Mouse (Mus musculus) embryo, embryonic 10.5 days (tissue): ENCODE results near the gene Tdrd7.
A peak's percentile ranks its signal among the peaks of the same experiment; 100 is the strongest.

Experiments used
- DNase-seq: peaks from one replicate; pipeline ENCODE4 v3.0.0-alpha.2; 2015; ENCODE audit warnings: low spot score

Gene Tdrd7

DNA sequence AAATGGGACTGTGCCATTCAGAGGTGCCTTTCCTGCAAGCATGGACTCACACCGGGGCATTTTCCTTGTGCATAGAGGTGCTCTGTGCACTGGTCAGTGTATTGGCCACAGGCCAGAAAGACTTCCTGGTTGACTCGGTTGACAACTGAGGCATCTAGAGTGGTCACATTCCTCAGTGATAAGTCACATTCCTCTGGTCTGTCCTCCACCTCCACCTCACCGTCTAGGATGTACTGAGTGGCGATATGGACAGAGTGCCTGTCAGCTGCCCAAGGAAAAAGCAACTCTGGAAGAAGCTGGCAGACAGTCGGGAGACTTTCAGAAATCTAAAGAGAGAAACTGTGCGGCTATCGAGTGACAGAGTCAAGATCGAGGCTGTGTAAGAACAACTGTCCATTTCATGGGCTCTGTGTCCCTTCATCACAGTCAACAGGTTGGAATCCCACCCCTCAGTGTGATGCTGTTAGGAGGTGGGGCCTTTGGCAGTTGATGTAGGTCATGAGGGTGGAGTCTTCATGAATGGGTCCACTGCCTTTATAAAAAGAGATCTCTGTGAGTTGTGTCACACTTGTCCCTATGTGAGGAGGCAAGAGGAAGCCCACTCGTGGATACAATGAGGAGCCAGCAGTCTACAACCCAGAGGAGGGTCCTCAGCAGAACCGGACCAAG lies at the start of gene Tdrd7:
Tdrd7 (plus strand) TSS at position 564 of the 669 bp plus-strand sequence.
- no peak for DNase-seq

DNA sequence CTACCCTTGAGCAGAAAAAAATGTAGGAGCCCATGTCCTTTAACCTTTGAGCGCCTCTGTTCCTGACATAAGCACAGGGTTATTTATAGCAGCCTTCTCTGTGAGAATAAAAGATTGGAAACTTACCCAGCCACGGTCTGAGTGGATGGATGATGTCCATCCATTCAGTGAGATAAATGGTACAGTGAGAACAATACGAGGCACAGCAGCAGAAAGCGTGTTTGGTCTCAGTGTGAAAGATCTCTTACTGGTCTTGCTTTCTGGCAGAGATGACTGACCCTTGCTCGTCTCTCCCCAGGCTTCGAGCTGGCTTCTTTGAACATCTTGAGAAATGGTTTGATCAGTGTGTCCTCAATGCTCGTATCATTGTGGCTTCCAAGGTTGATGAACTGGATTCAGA lies 48.0 kb upstream of the Tdrd7 start:
- DNase-seq = peak; percentile 7

DNA sequence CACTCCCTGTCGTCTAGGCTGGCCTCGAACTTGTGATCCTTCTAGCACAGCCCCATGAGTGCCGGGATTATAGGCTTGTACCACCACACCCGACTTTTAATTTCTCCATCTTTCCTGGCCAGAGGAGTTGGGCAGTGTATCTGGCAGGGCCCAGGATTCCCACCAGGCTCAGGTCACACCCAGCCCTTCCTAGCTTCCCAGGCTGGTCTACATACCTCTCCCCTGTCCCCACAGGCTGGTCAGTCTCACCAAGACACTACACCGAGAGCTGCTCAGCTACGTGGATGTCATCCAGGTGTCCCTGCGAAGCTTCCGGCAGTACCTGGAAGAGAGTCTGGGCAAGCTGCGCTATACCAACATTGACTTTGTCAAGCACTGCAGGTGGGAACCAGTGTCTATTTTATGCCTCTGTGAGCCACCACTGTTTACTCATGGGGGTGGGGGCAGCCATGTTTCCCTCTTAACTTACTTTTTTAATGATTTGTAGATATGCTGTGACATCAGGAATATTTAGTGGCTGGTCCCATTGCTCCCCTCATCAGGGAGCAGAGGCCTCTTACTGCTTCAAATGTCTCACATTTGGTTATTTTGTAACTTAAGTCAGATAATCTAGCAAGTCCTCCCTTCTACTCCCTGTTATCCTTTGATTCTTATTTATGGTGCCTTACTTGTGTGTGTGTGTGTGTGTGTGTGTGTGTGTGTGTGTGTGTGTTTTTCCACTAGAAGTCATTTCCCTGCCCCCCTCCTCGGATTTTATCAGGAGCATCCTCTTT lies 43.3 kb upstream of the Tdrd7 start:
- DNase-seq = no peak

- DNase-seq = no peak
Measured at GRCm38 (mm10) chr4:45924011-45924410, 41.1 kb upstream of the Tdrd7 start.

DNA sequence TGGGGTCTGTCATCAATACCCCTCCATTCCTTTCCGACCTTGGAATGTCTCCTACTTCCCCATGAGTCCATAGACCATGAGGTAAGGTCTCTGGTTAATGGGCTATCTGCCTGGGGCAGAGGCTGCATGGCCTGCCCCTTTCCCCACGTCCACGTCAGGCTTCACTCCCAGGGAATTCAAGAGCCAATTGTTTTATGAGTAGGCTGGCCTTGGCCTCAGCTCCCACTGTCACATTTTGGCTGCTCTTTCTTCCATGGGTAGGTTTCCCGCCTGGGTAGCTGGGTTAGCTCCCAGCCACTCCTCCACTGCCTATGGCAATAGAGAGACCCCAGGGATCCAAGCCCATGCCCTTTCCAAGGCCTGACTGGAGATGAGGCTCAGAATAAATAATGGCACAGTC lies 36.6 kb upstream of the Tdrd7 start:
- DNase-seq = no peak

DNA sequence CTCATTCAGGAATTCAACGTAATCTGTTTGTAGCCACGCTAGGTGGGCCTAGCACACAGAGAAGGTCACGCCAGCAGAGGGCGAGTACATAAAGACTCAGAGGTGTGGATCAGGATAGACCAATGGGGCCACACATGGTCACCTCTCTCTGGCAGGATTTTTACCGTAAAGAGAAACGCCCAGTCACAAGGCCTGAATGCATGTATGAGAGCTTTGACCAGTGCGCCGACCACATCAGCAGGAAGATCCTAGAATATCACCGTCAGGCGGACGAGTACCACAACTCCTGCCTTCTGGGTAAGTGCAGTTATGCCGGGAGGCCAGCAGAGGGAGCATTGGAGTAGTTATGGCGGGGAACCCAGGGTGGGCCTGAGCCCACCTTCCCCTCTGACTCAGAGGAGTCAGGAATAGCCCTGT lies 23.5 kb upstream of the Tdrd7 start:
- peak; percentile 85 for DNase-seq

DNA sequence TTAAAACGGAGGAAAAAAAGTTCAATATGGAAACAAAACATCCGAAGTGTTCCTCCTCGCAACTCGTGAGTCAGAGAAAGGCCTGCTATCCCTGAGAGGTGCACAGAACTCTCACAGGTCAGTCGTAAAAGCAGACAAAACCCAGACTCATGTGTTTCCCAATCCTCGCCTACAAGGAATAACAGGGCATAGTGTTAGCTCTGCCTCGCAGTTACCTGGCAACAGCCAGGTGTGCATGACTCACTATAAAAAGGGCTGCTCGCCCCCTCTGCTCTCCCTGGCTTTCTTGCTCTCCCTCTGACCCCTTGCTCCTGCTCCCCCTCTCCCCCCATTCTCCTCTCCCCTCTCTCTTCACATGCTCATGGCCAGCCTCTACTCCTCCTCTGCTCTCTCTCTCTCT lies 17.4 kb upstream of the Tdrd7 start:
- DNase-seq = no peak

GRCm38 (mm10) chr4:45949109-45949848 lies 15.9 kb upstream of the Tdrd7 start:
- no peak for DNase-seq

DNA sequence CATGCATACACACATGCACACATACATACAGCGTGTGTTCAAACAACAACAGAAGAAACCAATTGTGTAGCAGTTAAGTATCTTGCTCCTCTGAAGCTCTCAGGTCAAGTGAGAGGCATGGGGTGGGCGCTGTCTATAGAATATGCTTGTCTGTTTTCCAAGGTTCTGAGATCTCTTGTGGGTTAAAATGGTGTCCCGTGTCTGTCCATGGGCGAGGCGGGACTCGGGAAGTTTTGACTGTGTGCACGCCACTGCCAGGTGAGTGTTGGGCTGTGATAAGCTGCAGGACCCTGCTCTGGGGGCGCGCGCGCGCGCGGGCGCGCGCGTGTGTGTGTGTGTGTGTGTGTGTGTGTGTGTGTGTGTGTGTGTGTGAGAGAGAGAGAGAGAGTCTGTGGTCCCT lies 13.3 kb upstream of the Tdrd7 start:
- DNase-seq = no peak

- DNase-seq = no peak
Measured at GRCm38 (mm10) chr4:45953025-45953919, 11.9 kb upstream of the Tdrd7 start.

DNA sequence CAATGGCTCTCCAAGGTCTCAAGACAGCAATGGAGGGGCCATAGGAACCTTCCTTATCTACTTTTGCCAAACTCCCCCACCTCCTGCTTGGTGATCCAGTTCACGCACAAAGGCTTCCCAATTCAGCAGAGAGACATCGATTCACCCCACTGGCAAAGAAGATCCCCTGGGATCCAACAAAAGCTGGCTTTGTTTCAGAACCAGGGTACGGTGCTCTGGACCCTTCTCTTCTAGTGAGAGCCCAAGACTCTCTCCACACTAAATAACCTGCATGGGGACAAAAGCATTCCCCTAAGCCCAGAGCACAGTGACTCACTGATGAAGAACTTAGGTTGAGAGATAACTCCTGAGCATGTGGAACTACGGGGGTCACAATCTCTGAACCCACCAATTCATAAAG lies 9.9 kb upstream of the Tdrd7 start:
- DNase-seq = no peak

DNA sequence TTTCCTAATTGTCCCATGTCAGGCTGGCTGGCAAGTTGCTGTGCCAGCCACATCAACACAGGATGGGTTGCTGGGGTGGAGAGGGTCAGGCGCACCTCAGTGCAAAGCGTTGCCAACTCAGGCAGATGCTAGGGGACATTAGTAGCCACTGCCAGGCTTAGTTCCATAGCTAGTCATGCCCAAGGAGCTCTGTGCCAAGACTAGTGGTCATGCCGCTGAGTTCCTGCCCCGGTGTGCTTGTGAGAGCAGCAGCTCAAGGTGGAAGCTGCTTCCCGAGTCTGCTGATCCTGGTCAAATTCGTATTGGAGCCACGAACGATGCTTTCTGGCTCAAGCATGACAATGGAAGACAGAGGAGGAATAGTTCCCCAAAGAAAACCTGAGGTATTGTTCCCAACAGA lies 9.0 kb upstream of the Tdrd7 start:
- no peak for DNase-seq

DNA sequence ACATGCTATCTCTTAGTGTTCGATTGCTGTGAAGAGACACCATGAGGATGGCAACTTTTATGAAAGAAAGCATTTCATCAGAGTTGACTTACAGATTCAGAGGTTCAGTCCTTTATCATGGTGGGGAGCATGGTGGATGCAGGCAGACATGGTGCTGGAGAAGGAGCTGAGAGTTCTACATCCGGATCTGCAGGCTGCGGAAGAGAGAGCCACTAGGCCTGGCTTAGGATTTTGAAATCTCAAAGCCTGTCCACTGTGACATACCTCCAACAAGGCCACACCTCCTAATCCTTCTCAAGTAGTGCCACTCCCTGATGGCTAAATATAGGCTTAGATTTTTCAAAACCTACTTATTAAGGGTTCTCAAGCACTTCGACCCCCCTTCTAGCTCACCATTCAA lies 8.4 kb upstream of the Tdrd7 start:
- DNase-seq = no peak

GRCm38 (mm10) chr4:45965737-45966447 lies 758 bp downstream of the Tdrd7 start:
- peak; percentile 58 for DNase-seq

- DNase-seq = peak; percentile 45
Measured at GRCm38 (mm10) chr4:45966716-45967115, 1.6 kb downstream of the Tdrd7 start.

DNA sequence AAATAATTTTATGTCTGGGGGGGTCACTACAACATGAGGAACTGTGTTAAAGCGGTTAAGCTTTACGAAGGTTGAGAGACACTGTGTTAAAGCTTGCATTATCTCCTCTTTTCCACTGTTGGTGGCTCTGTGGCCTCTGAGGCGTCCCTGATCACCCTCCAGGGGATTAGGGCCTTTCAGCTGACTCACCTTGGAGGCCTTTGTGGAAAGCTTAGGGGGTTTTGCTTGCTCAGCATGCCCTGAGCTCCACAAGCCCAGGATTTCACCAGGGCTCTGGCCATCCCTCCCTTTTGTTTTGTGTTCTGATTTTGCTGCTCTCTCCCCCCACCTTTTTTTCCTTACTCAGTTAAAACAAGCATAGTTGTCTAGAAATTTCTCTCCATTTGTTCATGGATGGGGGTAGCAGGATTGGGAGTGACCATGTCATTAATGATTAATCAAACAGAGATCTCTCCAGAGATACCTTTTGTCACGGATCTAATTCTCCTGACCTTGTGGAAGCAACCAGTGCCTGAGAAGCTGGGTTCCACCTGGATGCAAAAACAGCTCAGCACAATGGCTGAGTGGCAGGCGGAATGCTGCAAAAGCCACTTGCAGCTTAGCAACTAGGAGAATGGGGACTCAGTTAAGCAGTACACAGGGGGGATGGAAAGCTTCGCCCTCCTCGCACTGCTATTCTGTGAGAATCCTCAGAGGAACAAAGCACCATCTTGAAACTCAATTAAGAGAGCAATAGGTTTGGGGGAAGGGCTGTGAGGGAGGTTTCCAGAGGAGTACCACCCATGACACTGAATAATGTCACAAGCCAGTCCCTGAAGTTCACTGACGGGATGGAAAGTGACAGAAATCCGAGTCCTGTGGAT lies 2.6 kb downstream of the Tdrd7 start:
- peak; percentile 74 for DNase-seq

DNA sequence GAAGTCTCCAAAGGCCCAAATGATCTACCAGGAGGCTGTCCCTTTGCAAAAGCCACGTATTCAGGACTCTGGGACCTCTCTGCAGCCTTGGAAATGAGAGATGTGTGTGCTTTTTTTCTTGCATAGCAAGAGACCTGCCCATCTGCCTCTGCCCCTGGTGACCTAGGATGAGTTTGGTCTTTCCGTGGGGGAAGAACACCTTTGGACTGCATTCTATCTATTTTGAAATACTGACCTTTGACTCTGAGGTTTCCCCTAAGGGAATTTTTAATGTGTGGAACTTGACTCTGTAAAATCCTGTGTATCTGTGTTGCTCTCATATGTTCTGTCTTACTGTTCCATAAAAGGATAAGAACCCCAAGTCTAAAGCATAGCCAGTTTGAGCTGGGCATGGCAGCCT lies 3.9 kb downstream of the Tdrd7 start:
- DNase-seq = no peak

DNA sequence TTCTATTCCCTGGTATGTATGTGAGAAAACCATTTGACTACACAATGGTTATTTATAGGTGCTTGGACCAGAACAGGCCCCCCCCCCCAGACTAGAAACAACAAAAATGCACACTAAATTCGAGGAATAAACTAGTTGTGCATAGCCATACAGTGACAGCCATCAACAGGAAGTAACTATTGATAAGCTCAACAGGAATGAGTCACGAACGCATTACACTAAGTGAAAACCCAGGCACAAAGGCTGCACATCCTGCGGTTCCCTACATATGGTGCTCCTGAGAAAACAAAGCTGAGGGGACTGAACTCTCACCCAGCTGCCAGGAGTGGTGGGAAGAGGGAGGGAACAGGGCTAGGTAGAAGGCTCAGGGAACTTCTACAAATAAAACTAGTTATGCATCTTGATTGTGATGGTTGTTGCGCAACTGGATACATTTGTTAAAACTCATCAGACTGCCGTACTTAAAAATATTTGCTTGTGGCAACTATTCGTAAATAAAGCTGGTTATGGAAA lies 5.0 kb downstream of the Tdrd7 start:
- DNase-seq = no peak

DNA sequence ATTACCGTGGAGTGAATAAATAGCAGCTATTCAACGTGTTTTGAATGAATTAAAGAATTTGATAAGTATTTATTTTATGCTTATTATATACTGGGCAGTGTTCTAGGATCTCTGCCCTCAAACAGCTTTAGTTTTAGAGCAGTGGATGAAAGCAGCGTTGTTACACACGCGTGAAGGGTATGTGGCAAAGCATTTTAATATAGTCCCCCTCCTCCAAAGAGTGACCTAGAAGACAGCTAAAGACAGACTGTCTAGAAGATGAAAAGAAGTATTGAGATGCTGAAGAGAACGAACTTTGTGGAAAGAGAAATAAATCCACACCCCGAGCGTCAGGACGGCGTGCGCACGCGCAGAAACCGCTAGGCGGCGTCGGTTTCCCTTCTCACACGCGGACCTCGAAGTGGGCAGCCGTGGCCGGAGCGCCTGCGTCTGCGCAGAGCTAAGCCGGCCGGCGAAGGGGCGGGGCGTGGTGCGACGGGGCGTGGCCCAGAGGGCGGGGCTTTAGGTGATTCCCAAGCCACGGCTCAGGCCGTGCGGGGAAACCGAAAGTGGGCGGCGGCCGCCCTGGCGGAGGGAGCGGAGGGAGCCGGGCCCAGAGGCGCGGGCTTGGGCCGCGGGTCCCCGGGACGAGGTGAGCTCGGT lies 6.8 kb downstream of the Tdrd7 start:
- DNase-seq = peak; percentile 96

DNA sequence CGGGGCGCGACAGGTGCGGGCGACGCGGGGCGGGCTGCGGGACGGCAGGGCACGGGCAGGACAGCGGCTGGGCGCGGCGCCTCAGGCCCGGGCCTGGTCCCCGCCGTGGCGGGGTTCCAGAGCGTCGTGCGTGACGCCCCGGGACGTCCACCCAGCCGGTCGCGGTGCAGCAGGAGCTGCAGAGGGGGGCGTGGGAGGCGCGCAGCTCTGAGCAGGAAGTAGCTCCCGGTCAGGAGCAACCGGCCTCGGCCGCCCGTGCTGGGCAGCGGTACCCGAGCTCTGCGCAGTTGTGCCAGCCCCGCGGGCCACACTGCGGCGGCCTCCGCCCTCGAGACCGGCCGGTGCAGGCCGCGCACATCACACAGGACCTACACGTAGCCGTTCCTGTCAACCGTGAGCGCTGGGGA lies 7.3 kb downstream of the Tdrd7 start:
- peak; percentile 47 for DNase-seq
